Mouse (Mus musculus) layer of hippocampus, postnatal 10 days (tissue): ENCODE measurements at regions not wholly inside any gene's neighbourhood (a gene's known extent, or its start where the extent isn't known, plus 50 kb on each side); places are given as distances from the start of the nearest gene placed in this dataset.

ENCODE experiments used
- DNase-seq, 2 experiments: peaks; one replicate each; pipeline ENCODE4 v3.0.0; 2021; ENCODE audit warnings: low spot score in 2 of 2
- microRNA-seq, 2 experiments: library from miRNA; unstranded; fragments of <30 nt; microRNA quantifications; one replicate each; pipeline ENCODE4 v1.2.0; 2021

- DNase-seq, result no peak
These were observed 160.7 kb downstream of the Calcrl start for GRCm38 (mm10) chr2:84264485-84264884.

GRCm38 (mm10) chr2:84265002-84265401 lies 160.2 kb downstream of the Calcrl start:
- DNase-seq, result no peak

GRCm38 (mm10) chr2:84266158-84266557 lies 159.1 kb downstream of the Calcrl start:
- DNase-seq, result no peak

- DNase-seq, result no peak
These were observed 158.2 kb downstream of the Calcrl start for GRCm38 (mm10) chr2:84266883-84267554.

- no peak for DNase-seq
These were observed 151.0 kb downstream of the Calcrl start for GRCm38 (mm10) chr2:84274038-84274724.

GRCm38 (mm10) chr2:84277181-84277580 lies 148.0 kb downstream of the Calcrl start:
- no peak for DNase-seq

Small RNA genes in the stretch of these regions (microRNA-seq; reads per million reads assigned to microRNA genes)
- 0 reads per million in 2 experiments for gene Gm25972
